Mouse (Mus musculus): Measurements from ENCODE around the gene Slc1a3. TPM values are rescaled to one million over a fixed set of nuclear protein-coding genes. Genes with fewer than 3 reads are reported as not detected.

Slc1a3 gene
- polyA plus RNA-seq (2015; fragmentation: Nextera tagmentation; extraction: Ambion mirVana) = 8.5 and 9.8 TPM in 2 replicates

GRCm38 (mm10) chr15:8710146-8711006 is at the start of gene Slc1a3:
TSS of gene Slc1a3 (minus strand) at chr15:8710764.
- peak within 1 kb of the TSS; percentile 65 for H3K9ac ChIP-seq (ENCODE audit: low read depth, low read length)
- DNase-seq (ENCODE audit: low spot score) = peak; percentile 87
- H3K9me3 ChIP-seq (replicated peaks; ENCODE audit: low read length) = no peaks in the 10 kb centered on the region
- peak; percentile 87 for ATAC-seq (replicated peaks; ENCODE audit: low FRiP score, low read depth)
- peak within 1 kb of the TSS; percentile 63 for H3K4me3 ChIP-seq (replicated peaks; ENCODE audit: low read depth, low read length)
- no peaks in the 10 kb centered on the region; the same call in 1 of the 2 replicates for H3K4me1 ChIP-seq (replicated peaks; ENCODE audit: insufficient read depth, low read length)
- H3K27me3 ChIP-seq (ENCODE audit: insufficient read depth, low read length) = no peaks in the 10 kb centered on the region
- peak within 1 kb of the TSS; percentile 89 for H3K4me2 ChIP-seq (ENCODE audit: low read length)
- TF ChIP-seq CTCF (IDR thresholded peaks at IDR 0.05; ENCODE audit: low read depth) = no peak
- H3K27ac ChIP-seq = no peak within 1 kb of the TSS; the same call in 1 of the 2 replicates
- H3K36me3 ChIP-seq (ENCODE audit: insufficient read depth, low read length) = no peaks in the 10 kb centered on the region
- WGBS = under 1% methylated on average over 34 of the region's 34 CpGs

- H3K4me3 ChIP-seq (replicated peaks; ENCODE audit: low read depth, low read length) = no peak overlapping the region
- no peaks in the 10 kb centered on the region for H3K36me3 ChIP-seq (ENCODE audit: insufficient read depth, low read length)
- WGBS = 65% methylated on average over 3 of the region's 3 CpGs
- no peak for ATAC-seq (replicated peaks; ENCODE audit: low FRiP score, low read depth)
- H3K4me2 ChIP-seq (ENCODE audit: low read length) = no peak overlapping the region
- no peak overlapping the region for H3K9ac ChIP-seq (ENCODE audit: low read depth, low read length)
- H3K9me3 ChIP-seq (replicated peaks; ENCODE audit: low read length) = no peaks in the 10 kb centered on the region
- H3K4me1 ChIP-seq (replicated peaks; ENCODE audit: insufficient read depth, low read length) = no peaks in the 10 kb centered on the region
- no peak for DNase-seq (ENCODE audit: low spot score)
- no peak for TF ChIP-seq CTCF (IDR thresholded peaks at IDR 0.05; ENCODE audit: low read depth)
- no peak overlapping the region for H3K27ac ChIP-seq
- no peaks in the 10 kb centered on the region for H3K27me3 ChIP-seq (ENCODE audit: insufficient read depth, low read length)
Measured at GRCm38 (mm10) chr15:8759026-8759425, 48.5 kb upstream of the Slc1a3 start.

- H3K27me3 ChIP-seq (ENCODE audit: insufficient read depth, low read length) = no peaks in the 10 kb centered on the region
- H3K36me3 ChIP-seq (ENCODE audit: insufficient read depth, low read length) = no peaks in the 10 kb centered on the region
- no peaks in the 10 kb centered on the region for H3K9me3 ChIP-seq (replicated peaks; ENCODE audit: low read length)
- WGBS = 80% methylated on average over 6 of the region's 6 CpGs
- no peak overlapping the region for H3K27ac ChIP-seq
- no peak overlapping the region for H3K4me3 ChIP-seq (replicated peaks; ENCODE audit: low read depth, low read length)
- ATAC-seq (replicated peaks; ENCODE audit: low FRiP score, low read depth) = no peak
- no peak overlapping the region for H3K9ac ChIP-seq (ENCODE audit: low read depth, low read length)
- TF ChIP-seq CTCF (IDR thresholded peaks at IDR 0.05; ENCODE audit: low read depth) = no peak
- no peak overlapping the region for H3K4me2 ChIP-seq (ENCODE audit: low read length)
- H3K4me1 ChIP-seq (replicated peaks; ENCODE audit: insufficient read depth, low read length) = no peaks in the 10 kb centered on the region
- DNase-seq (ENCODE audit: low spot score) = no peak
Measured at GRCm38 (mm10) chr15:8756441-8756840, 45.9 kb upstream of the Slc1a3 start.

GRCm38 (mm10) chr15:8749762-8750161 is 39.2 kb upstream of the Slc1a3 start:
- DNase-seq (ENCODE audit: low spot score) (no peak), ATAC-seq (replicated peaks; ENCODE audit: low FRiP score, low read depth) (no peak)
- Histone ChIP-seq H3K27ac (no peak overlapping the region), H3K4me2 (ENCODE audit: low read length) (no peak overlapping the region), H3K4me1 (replicated peaks; ENCODE audit: insufficient read depth, low read length) (no peaks in the 10 kb centered on the region), H3K27me3 (ENCODE audit: insufficient read depth, low read length) (no peaks in the 10 kb centered on the region), H3K36me3 (ENCODE audit: insufficient read depth, low read length) (no peaks in the 10 kb centered on the region), H3K9me3 (replicated peaks; ENCODE audit: low read length) (no peaks in the 10 kb centered on the region), H3K9ac (ENCODE audit: low read depth, low read length) (no peak overlapping the region), H3K4me3 (replicated peaks; ENCODE audit: low read depth, low read length) (no peak overlapping the region)
- TF ChIP-seq CTCF (IDR thresholded peaks at IDR 0.05; ENCODE audit: low read depth) = no peak
- 95% methylated on average over 4 of the region's 4 CpGs for WGBS

GRCm38 (mm10) chr15:8748771-8749170 is 38.2 kb upstream of the Slc1a3 start:
- no peak for TF ChIP-seq CTCF (IDR thresholded peaks at IDR 0.05; ENCODE audit: low read depth)
- WGBS = 80% methylated on average over 1 of the region's 1 CpGs
- Histone ChIP-seq H3K4me1 (replicated peaks; ENCODE audit: insufficient read depth, low read length) (no peaks in the 10 kb centered on the region), H3K9me3 (replicated peaks; ENCODE audit: low read length) (no peaks in the 10 kb centered on the region), H3K9ac (ENCODE audit: low read depth, low read length) (no peak overlapping the region), H3K4me3 (replicated peaks; ENCODE audit: low read depth, low read length) (no peak overlapping the region), H3K27me3 (ENCODE audit: insufficient read depth, low read length) (no peaks in the 10 kb centered on the region), H3K36me3 (ENCODE audit: insufficient read depth, low read length) (no peaks in the 10 kb centered on the region), H3K27ac (no peak overlapping the region), H3K4me2 (ENCODE audit: low read length) (no peak overlapping the region)
- no peak for ATAC-seq (replicated peaks; ENCODE audit: low FRiP score, low read depth)
- DNase-seq (ENCODE audit: low spot score) = no peak

- Histone ChIP-seq H3K9me3 (replicated peaks; ENCODE audit: low read length) (no peaks in the 10 kb centered on the region), H3K9ac (ENCODE audit: low read depth, low read length) (no peak overlapping the region), H3K36me3 (ENCODE audit: insufficient read depth, low read length) (no peaks in the 10 kb centered on the region), H3K27ac (no peak overlapping the region), H3K4me3 (replicated peaks; ENCODE audit: low read depth, low read length) (no peak overlapping the region), H3K27me3 (ENCODE audit: insufficient read depth, low read length) (no peaks in the 10 kb centered on the region), H3K4me1 (replicated peaks; ENCODE audit: insufficient read depth, low read length) (no peaks in the 10 kb centered on the region), H3K4me2 (ENCODE audit: low read length) (no peak overlapping the region)
- DNase-seq (ENCODE audit: low spot score) (peak; percentile 28), ATAC-seq (replicated peaks; ENCODE audit: low FRiP score, low read depth) (no peak)
- no peak for TF ChIP-seq CTCF (IDR thresholded peaks at IDR 0.05; ENCODE audit: low read depth)
- WGBS = 36% methylated on average over 6 of the region's 6 CpGs
Measured at GRCm38 (mm10) chr15:8741593-8741992, 31.0 kb upstream of the Slc1a3 start.
